Mouse (Mus musculus) gastrocnemius, adult 2 months (tissue): ENCODE measurements around the gene Usp39. TPM values are rescaled to one million over a fixed set of nuclear protein-coding genes. Genes with fewer than 3 reads are reported as not detected.
A peak's percentile ranks its signal among the peaks of the same experiment; 100 is the strongest.

ENCODE experiments used
- DNase-seq: peaks from one replicate; pipeline ENCODE4 v3.0.0; 2022
- H3K27ac ChIP-seq: fragments of 200-600 bp; 2 replicates; pipeline ENCODE4 v1.8.1; 2022; ENCODE audit warnings: mild to moderate bottlenecking
- H3K4me3 ChIP-seq: fragments of 200-600 bp; 2 replicates; pipeline ENCODE4 v1.8.1; 2022; ENCODE audit warnings: mild to moderate bottlenecking, moderate library complexity
- CTCF ChIP-seq: fragments of 200-600 bp; IDR thresholded peaks from 2 replicates; pipeline ENCODE4 v1.8.1; 2022; ENCODE audit warnings: antibody characterized with exemption, mild to moderate bottlenecking, moderate library complexity
- intact Hi-C: fragments of 180-260 bp; cut with DNase I; formaldehyde crosslinking; loops from one replicate; pipeline ENCODE4 v1.15.1; 2025
- total RNA-seq, 2 experiments: library from RNA; stranded (reverse); gene quantifications; 2 replicates each; pipeline ENCODE4 v1.2.3; 2021

The Usp39 gene
- total RNA-seq, 2 experiments from 2014 or later = 16.4 to 18.4 TPM

DNA sequence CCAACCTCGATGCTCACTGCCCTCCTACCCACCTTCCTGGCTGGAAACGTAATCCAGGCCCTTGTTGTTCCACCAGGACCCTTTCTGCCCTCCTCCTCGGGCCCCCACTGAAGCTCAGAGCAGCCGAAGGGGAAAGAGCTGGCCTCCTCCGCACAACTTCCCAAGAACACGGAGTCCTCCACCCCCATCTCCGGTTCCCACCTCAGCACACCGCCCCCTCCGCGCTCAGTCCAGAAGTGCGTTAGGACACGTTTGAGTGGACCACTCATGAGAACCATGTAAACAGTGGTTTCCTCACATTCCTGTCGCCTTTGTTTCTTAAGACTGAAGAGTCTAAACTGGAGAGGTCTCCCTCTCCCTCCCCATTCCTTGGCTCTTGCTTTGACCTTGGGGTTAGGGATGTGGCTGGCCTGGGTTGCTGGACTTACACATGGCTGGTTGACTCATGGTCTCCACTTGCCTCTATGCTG lies 68.0 kb downstream of the Usp39 start:
- intact Hi-C loops = no loop called here
- Histone ChIP-seq H3K4me3 (peak overlapping the region; percentile 54), H3K27ac (peak overlapping the region; percentile 89)
- DNase-seq = no peak
- TF ChIP-seq CTCF = no peak

DNA sequence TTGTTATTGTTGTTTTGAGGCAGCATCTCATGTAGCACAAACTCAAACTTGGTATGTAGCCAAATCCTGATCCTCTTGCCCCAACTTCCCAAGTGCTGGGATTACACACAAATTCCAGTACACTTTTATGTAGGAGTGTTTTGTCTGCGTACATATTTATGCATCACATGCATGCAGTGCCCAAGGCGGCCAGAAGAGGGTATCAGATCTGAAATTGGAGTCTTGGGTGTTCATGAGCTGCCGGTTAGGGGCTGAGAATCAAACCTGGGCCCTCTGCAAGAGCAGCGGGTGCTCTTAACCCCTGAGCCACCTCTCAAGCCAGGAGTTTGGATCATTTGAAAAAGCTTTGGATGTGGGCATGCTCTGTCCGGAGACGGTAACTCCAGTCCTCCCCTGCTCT lies 68.8 kb downstream of the Usp39 start:
- TF ChIP-seq CTCF = peak; percentile 26; the same call in 1 of the 2 replicates
- Histone ChIP-seq H3K27ac (peak overlapping the region; percentile 89), H3K4me3 (no peak overlapping the region)
- DNase-seq = no peak
- intact Hi-C loops = no loop called here

GRCm38 (mm10) chr6:72275527-72275926 lies 69.5 kb downstream of the Usp39 start:
- intact Hi-C loops = no loop called here

GRCm38 (mm10) chr6:72273153-72273552 lies 71.8 kb downstream of the Usp39 start:
- Histone ChIP-seq H3K4me3 (no peak overlapping the region), H3K27ac (no peak overlapping the region)
- TF ChIP-seq CTCF = no peak
- DNase-seq = no peak
- intact Hi-C loops = no loop called here

More at GRCm38 (mm10) chr6:72275527-72275926, 69.5 kb downstream of the Usp39 start:
- TF ChIP-seq CTCF = no peak
- no peak overlapping the region for H3K4me3 ChIP-seq
- DNase-seq = no peak
- peak overlapping the region; percentile 89 for H3K27ac ChIP-seq

DNA sequence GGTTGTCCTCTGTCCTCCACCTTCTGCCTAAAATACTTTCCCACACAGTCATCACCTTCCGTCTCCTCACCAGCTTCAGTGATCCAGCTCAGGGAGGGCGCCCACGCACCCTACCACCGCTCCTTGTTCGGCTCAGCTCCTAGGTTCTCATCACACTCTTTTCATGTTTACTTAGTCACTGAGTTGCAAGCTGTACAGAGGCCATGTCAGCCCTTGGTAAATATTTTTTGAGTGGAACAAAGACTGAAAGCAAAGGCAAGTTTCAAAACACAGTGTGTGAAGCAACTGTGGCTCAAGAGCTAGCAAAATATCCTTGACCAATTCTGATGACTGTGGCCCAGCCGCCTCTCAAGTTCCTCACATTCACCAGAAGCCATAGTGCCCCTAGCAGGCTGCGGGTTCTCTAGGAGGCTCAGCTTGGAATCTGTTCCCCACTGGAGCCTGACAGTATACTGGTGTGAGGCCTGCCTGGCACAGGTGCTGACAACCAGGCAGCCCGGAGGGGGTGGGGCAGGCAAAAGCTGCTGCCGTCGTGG lies 72.8 kb downstream of the Usp39 start:
- no peak for TF ChIP-seq CTCF
- intact Hi-C loops = no loop called here
- Histone ChIP-seq H3K27ac (no peak overlapping the region), H3K4me3 (no peak overlapping the region)
- no peak for DNase-seq

GRCm38 (mm10) chr6:72270952-72271519 lies 73.9 kb downstream of the Usp39 start:
- H3K4me3 ChIP-seq = no peak overlapping the region
- no peak overlapping the region for H3K27ac ChIP-seq
- no peak for TF ChIP-seq CTCF
- intact Hi-C loops = no loop called here
- DNase-seq = no peak

- H3K27ac ChIP-seq = no peak overlapping the region
- intact Hi-C loops = no loop called here
- H3K4me3 ChIP-seq = no peak overlapping the region
- DNase-seq = peak; percentile 47
- no peak for TF ChIP-seq CTCF
These were observed 74.7 kb downstream of the Usp39 start for GRCm38 (mm10) chr6:72270258-72270657.

Other genes starting within 250 kb of the Usp39 start
- 100 to 1,000 TPM in 1 of 2 experiments, 10 to 100 TPM in 1; 98.0 to 105 TPM for gene St3gal5, start 247.6 kb downstream of the Usp39 start, total RNA-seq
- 1 to 10 TPM; 3.3 to 9.2 TPM for gene Atoh8, start 109.6 kb downstream of the Usp39 start, total RNA-seq
- not detected for gene Sftpb, start 40.6 kb downstream of the Usp39 start, total RNA-seq
- 10 to 100 TPM; 10.1 to 11.7 TPM for gene 0610030E20Rik, start 2.1 kb upstream of the Usp39 start, total RNA-seq
- 10 to 100 TPM; 21.0 to 24.2 TPM for gene Tmem150a, start 10.3 kb upstream of the Usp39 start, total RNA-seq
- gene Rnf181, start 21.8 kb upstream of the Usp39 start, total RNA-seq = 10 to 100 TPM; 24.9 to 26.6 TPM
- 100 to 1,000 TPM in 1 of 2 experiments, 10 to 100 TPM in 1; 97.5 to 102 TPM for gene Vamp5, start 35.3 kb upstream of the Usp39 start, total RNA-seq
- 10 to 100 TPM; 50.4 to 58.0 TPM for gene Vamp8, start 45.5 kb upstream of the Usp39 start, total RNA-seq
- 10 to 100 TPM; 12.2 to 17.3 TPM for gene Ggcx, start 69.1 kb upstream of the Usp39 start, total RNA-seq
- 100 to 1,000 TPM; 130 to 164 TPM for gene Mat2a, start 94.4 kb upstream of the Usp39 start, total RNA-seq
- gene Sh2d6, start 176.5 kb upstream of the Usp39 start, total RNA-seq = under 1 TPM; 0.59 to 0.99 TPM
- gene Capg, start 199.2 kb upstream of the Usp39 start, total RNA-seq = 1 to 10 TPM; 6.8 to 9.7 TPM